Mouse (Mus musculus) intestine, embryonic 16.5 days (tissue): ENCODE measurements around the gene Gjb3. TPM values are rescaled to one million over a fixed set of nuclear protein-coding genes. Genes with fewer than 3 reads are reported as not detected.

Experiments
- ATAC-seq: fragments of 200-750 bp; cut with Nextera tagmentation; 2 replicates; pipeline ENCODE4 v1.8.0; 2017; ENCODE audit warnings: moderate TSS enrichment, moderate library complexity
- H3K27ac ChIP-seq: fragments of 300-500 bp; sonication (generic); 2 replicates; pipeline ENCODE4 v1.5.1; 2014; ENCODE audit warnings: mild to moderate bottlenecking, low read length
- H3K27me3 ChIP-seq: fragments of 300-500 bp; sonication (generic); replicated peaks from 2 replicates; pipeline ENCODE4 v1.6.1; 2014; ENCODE audit warnings: low read length, control low read depth, mixed read lengths; ENCODE audit not compliant: control insufficient read depth, insufficient read depth
- H3K36me3 ChIP-seq: fragments of 300-500 bp; sonication (generic); 2 replicates; pipeline ENCODE4 v1.6.1; 2014; ENCODE audit warnings: low read length, control low read depth; ENCODE audit not compliant: control insufficient read depth, insufficient read depth
- H3K4me1 ChIP-seq: fragments of 300-500 bp; sonication (generic); 2 replicates; pipeline ENCODE4 v1.6.1; 2014; ENCODE audit warnings: low read length, control low read depth, mixed read lengths; ENCODE audit not compliant: control insufficient read depth, insufficient read depth
- H3K4me2 ChIP-seq: fragments of 300-500 bp; sonication (generic); 2 replicates; pipeline ENCODE4 v1.6.1; 2014; ENCODE audit warnings: low read depth, low read length, control low read depth
- H3K4me3 ChIP-seq: fragments of 300-500 bp; sonication (generic); 2 replicates; pipeline ENCODE4 v1.5.1; 2014; ENCODE audit warnings: mild to moderate bottlenecking, low read length
- H3K9ac ChIP-seq: fragments of 300-500 bp; sonication (generic); 2 replicates; pipeline ENCODE4 v1.6.1; 2014; ENCODE audit warnings: low read depth, low read length
- H3K9me3 ChIP-seq: fragments of 300-500 bp; sonication (generic); 2 replicates; pipeline ENCODE4 v1.6.1; 2016; ENCODE audit warnings: low read length, control low read depth; ENCODE audit not compliant: control insufficient read depth
- WGBS: fragments of 180-500 bp; shearing (Covaris S2); extraction: QIAGEN DNeasy Blood & Tissue Kit; methylation state at CpG from one replicate; pipeline ENCODE4 v1.1.7; 2014; 5-methylcytosine and 5-hydroxymethylcytosine counted together
- polyA plus RNA-seq: library from polyadenylated mRNA; unstranded; fragments of >200 nt; fragmentation: Nextera tagmentation; extraction: Ambion mirVana; gene quantifications from 2 replicates; pipeline ENCODE4 v1.2.1, GENCODE M21; 2015

The Gjb3 gene
- polyA plus RNA-seq, 1 experiment from 2014 or later: 5.6 TPM

DNA sequence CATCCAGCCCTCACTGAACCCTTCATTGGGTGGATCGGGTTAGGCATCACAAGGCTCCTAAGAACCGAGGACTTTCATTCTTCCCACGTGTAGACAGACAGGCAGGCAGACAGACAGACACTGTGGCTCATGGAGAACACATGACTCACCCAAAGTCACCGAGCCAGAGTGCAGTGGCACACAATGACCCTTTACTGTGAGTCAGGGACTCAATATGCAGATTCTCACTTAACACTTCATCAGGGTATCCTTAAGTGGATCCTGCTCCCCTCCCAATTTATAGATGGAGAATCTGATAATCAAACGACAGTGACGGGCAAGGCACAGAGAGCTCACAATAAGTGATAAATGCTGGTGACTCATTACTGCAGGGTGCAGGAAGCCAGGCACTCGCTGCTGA, 3.4 kb downstream of the Gjb3 start:
- Histone ChIP-seq H3K27ac (peak overlapping the region; percentile 14; the same call in 1 of the 2 replicates), H3K4me2 (no peak overlapping the region), H3K9me3 (no peaks in the 10 kb centered on the region), H3K4me3 (no peak overlapping the region), H3K36me3 (no peaks in the 10 kb centered on the region), H3K9ac (no peak overlapping the region), H3K27me3 (peaks cover 28% of the 10 kb centered on the region), H3K4me1 (peaks cover 11% of the 10 kb centered on the region)
- ATAC-seq: peak; percentile 45
- WGBS: 33% methylated on average over 7 of the region's 7 CpGs

DNA sequence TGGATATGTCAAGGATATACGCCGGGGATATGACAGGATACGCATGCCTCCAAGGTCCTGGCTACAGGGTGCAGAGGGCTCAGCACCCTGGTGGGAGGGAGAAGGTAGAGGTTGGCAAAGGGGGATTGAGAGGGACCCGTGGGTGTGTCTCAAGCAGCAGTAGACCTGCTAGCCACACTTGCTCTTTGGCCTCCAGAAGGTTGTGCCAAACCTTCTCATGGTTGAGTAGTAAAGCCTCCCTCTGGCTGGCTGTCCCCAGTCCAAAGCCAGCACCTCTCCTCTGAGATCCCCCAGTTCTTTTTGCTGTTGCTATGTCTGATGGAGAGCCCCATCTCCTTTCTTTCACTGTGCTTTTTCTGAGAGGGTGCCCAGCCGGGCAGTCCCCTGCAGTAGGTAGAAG, 5.4 kb downstream of the Gjb3 start:
- no peak overlapping the region for H3K4me3 ChIP-seq
- peaks cover 12% of the 10 kb centered on the region for H3K27me3 ChIP-seq
- ATAC-seq: no peak
- WGBS: 81% methylated on average over 5 of the region's 5 CpGs
- H3K27ac ChIP-seq: no peak overlapping the region
- peaks cover 8% of the 10 kb centered on the region for H3K4me1 ChIP-seq
- no peaks in the 10 kb centered on the region for H3K9me3 ChIP-seq
- no peaks in the 10 kb centered on the region for H3K36me3 ChIP-seq
- no peak overlapping the region for H3K4me2 ChIP-seq
- no peak overlapping the region for H3K9ac ChIP-seq

DNA sequence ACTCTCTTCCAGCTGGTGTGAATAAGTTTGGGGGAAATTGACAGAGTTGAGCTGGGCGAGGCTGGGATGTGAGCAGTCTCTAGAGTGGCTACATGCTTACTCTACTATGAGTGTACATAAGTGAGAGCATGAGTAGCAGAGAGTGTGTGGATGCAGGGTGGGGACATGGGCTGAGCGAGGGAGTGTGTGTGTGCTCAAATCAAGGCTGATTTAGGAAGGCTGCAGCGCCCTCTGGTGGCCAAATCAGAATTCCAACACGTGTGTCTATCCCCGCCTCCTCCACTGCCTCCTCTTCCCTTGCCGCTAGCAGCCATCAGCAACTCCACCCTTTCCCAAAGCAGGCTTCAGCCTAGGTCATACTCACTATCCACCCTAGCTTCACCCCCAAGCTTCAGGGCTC, 5.9 kb downstream of the Gjb3 start:
- 10% methylated on average over 6 of the region's 6 CpGs for WGBS
- no peak overlapping the region for H3K27ac ChIP-seq
- H3K9ac ChIP-seq: no peak overlapping the region
- peak; percentile 34 for ATAC-seq
- no peak overlapping the region for H3K4me2 ChIP-seq
- H3K4me1 ChIP-seq: peaks cover 4% of the 10 kb centered on the region; the same call in 1 of the 2 replicates
- no peaks in the 10 kb centered on the region for H3K9me3 ChIP-seq
- H3K4me3 ChIP-seq: no peak overlapping the region
- peaks cover 7% of the 10 kb centered on the region for H3K27me3 ChIP-seq
- H3K36me3 ChIP-seq: no peaks in the 10 kb centered on the region

DNA sequence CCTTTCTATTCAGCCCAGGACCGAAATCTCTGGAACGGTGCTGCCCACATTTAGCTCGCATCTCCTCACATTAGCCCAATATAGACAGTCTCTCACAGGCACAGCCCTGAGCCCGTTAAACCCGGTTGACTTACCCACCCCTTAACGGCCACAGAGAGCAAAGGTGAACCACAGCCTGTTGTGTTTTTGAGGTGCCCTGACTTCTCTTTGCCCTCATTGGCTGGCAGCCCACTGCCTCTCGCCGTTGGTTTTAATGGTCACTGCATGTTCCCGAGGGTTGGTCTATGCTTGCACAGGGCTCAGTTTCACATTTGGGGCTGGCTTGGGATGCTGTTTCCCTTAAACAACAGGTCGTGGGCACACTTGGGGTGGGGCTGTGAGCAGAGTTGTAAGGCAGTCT, 6.3 kb downstream of the Gjb3 start:
- Histone ChIP-seq H3K36me3 (no peaks in the 10 kb centered on the region), H3K9ac (no peak overlapping the region), H3K9me3 (no peaks in the 10 kb centered on the region), H3K4me1 (peaks cover 4% of the 10 kb centered on the region; the same call in 1 of the 2 replicates), H3K4me3 (no peak overlapping the region), H3K27me3 (peaks cover 3% of the 10 kb centered on the region), H3K27ac (no peak overlapping the region), H3K4me2 (no peak overlapping the region)
- 66% methylated on average over 10 of the region's 10 CpGs for WGBS
- peak; percentile 4 for ATAC-seq

DNA sequence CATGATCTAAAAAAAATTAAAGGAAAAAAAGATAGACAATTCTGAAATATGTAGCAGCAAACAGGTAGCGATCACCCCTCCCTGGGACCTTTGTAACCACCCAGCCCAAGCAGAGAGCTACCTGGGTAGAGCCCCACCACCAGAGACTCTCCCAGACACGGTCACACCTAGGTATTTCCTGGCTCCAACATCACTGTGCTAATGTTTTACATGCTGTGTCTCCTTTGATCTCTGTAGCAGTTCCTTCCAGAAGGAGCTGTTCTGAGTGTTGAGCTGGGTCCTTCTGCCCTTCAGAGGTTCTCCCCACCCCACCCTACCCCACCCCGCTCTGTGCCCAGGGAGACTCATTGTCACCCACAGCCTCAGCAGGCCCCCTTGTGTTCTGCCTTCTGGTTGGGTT, 7.0 kb downstream of the Gjb3 start:
- Histone ChIP-seq H3K4me3 (no peak overlapping the region), H3K9ac (no peak overlapping the region), H3K4me1 (peaks cover 4% of the 10 kb centered on the region; the same call in 1 of the 2 replicates), H3K9me3 (no peaks in the 10 kb centered on the region), H3K27ac (no peak overlapping the region), H3K36me3 (no peaks in the 10 kb centered on the region), H3K4me2 (no peak overlapping the region), H3K27me3 (peaks cover 3% of the 10 kb centered on the region; the same call in 1 of the 2 replicates)
- ATAC-seq: peak; percentile 45
- WGBS: 61% methylated on average over 3 of the region's 3 CpGs

DNA sequence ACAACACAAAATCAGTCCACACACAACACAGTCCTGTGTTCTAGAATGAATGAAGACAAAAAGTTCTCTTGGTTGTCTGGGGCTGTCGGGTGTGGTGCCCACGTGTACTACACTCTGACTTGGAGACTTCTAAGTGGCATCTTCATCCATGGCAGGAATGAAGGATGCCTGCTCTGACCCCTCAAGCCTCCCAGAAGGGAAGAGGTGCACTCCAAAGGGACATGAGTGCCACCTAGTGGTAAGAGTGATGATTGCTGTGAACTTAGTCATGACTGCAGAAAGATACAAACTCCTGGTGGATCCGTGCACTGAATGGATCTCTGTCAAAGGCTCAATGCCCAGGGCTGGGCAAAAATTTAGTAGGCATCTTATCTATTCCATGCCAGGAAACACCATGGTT, 11.0 kb downstream of the Gjb3 start:
- Histone ChIP-seq H3K27ac (no peak overlapping the region), H3K27me3 (no peaks in the 10 kb centered on the region), H3K4me1 (no peaks in the 10 kb centered on the region), H3K4me2 (no peak overlapping the region), H3K4me3 (no peak overlapping the region), H3K9me3 (no peaks in the 10 kb centered on the region), H3K36me3 (no peaks in the 10 kb centered on the region), H3K9ac (no peak overlapping the region)
- 4% methylated on average over 3 of the region's 3 CpGs for whole genome bisulfite sequencing
- ATAC-seq: no peak; the same call in 1 of the 2 replicates

DNA sequence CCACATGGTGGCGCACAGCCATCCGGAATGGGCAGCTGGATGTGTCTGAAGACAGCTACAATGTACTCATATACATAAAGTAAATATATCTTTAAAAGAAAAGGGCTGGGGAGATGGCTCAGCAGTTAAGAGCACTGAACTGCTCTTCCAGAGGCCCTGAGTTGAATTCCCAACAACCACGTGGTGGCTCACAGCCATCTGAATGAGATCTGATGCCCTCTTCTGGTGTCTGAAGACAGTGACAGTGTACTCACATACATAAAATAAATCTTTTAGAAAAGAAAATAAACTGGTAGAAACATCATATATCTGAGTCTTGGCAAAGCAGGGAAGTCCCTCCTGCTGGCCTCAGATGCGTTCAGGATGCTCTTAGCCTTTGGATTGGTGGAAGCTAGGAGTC, 13.5 kb downstream of the Gjb3 start:
- Histone ChIP-seq H3K4me1 (0 out of 2 replicates have a peak, but pooled peaks cover 4% of the 10 kb centered on the region), H3K9me3 (no peaks in the 10 kb centered on the region), H3K9ac (no peak overlapping the region), H3K4me3 (no peak overlapping the region), H3K4me2 (no peak overlapping the region), H3K36me3 (no peaks in the 10 kb centered on the region), H3K27ac (no peak overlapping the region), H3K27me3 (peaks cover 19% of the 10 kb centered on the region)
- no peak for ATAC-seq
- 48% methylated on average over 4 of the region's 4 CpGs for WGBS

DNA sequence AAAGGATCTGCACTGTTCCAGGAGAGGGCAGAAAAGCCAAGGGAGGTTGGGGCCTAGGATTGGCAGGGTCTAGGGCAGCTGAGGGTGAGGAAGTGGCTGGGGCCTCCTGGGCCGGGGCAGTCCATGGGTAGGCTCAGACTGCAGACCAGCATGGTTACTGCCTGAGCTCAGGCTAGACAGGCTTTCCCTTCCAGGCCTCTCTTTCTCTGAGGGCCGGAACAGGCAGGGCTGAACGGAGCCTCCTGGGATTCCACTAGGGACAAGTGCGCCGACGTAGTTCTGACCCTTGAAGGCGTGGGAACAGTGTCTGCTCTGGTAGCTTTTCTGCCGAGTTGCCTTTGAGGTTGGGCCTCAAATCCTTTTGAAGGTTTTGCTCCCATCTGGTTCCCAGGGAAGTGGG, 14.9 kb downstream of the Gjb3 start:
- Histone ChIP-seq H3K27ac (no peak overlapping the region), H3K9ac (no peak overlapping the region), H3K4me1 (0 out of 2 replicates have a peak, but pooled peaks cover 4% of the 10 kb centered on the region), H3K4me2 (no peak overlapping the region), H3K36me3 (no peaks in the 10 kb centered on the region), H3K4me3 (no peak overlapping the region), H3K9me3 (no peaks in the 10 kb centered on the region), H3K27me3 (peaks cover 21% of the 10 kb centered on the region)
- ATAC-seq: no peak
- WGBS: 84% methylated on average over 8 of the region's 8 CpGs

DNA sequence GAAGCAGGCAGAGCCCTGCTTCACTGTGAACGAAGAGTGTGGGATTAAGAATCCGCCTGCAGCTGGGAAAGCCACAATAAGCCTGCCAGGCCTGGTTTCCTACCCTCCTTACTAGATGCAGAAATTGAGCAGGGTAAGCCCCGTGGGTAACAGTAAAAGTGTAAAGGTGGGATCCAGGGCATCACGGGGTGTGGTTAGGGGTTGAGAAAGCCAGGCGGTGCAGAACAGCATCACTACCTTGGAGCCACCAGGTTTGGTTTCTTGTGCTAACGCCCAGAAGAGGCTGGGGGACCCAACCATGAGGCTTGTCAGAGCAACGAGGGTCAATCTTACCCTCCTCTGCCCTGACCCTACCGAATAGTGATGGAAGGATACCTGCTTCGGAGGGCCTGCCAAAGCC, 16.1 kb downstream of the Gjb3 start:
- Histone ChIP-seq H3K9ac (0 out of 2 replicates have a peak overlapping the region, but pooled peaks have one; percentile 65), H3K4me2 (peak overlapping the region; percentile 95), H3K27ac (no peak overlapping the region), H3K4me1 (0 out of 2 replicates have a peak, but pooled peaks cover 4% of the 10 kb centered on the region), H3K27me3 (peaks cover 21% of the 10 kb centered on the region), H3K36me3 (no peaks in the 10 kb centered on the region), H3K4me3 (no peak overlapping the region), H3K9me3 (no peaks in the 10 kb centered on the region)
- 48% methylated on average over 9 of the region's 9 CpGs for WGBS
- no peak for ATAC-seq

DNA sequence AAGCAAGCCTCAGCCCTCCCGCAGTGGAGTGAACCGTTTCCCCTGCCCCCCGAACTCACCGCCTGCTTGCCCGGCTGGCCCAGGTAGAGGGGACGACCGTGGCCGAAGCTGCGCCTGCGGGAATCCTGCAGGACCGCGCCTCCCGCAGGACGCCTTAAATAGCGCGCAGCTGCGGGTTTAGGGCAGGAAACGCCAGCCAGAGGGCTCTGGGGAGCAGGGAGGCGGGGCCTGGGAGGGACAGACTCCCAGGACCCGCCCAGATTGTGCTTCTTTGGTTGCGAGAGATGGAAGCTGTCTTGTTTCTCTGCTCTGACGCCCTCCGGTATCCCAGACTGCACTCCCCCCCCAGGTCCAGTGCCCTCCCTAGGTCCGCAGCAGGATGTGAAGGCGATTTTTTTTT, 16.8 kb downstream of the Gjb3 start, which contains the start of gene Gja4:
Gja4 (minus strand) TSS at position 179 of the 400 bp plus-strand sequence.
- WGBS: under 1% methylated on average over 25 of the region's 25 CpGs
- H3K4me1 ChIP-seq: 0 out of 2 replicates have a peak, but pooled peaks cover 4% of the 10 kb centered on the region
- no peaks in the 10 kb centered on the region for H3K36me3 ChIP-seq
- H3K27me3 ChIP-seq: peaks cover 21% of the 10 kb centered on the region
- peak; percentile 90 for ATAC-seq
- H3K4me3 ChIP-seq: peak within 1 kb of the TSS; percentile 53
- no peaks in the 10 kb centered on the region for H3K9me3 ChIP-seq
- peak within 1 kb of the TSS; percentile 65 for H3K9ac ChIP-seq
- H3K27ac ChIP-seq: no peak within 1 kb of the TSS
- peak within 1 kb of the TSS; percentile 95 for H3K4me2 ChIP-seq
